Mouse (Mus musculus) limb, embryonic 12.5 days (tissue): ENCODE measurements around the gene Gpd1. TPM values are rescaled to one million over a fixed set of nuclear protein-coding genes. Genes with fewer than 3 reads are reported as not detected.
A peak's percentile ranks its signal among the peaks of the same experiment; 100 is the strongest.

Experiments
- ATAC-seq: fragments of 200-750 bp; cut with Nextera tagmentation; 2 replicates; pipeline ENCODE4 v1.8.0; 2017; ENCODE audit warnings: low read depth, moderate TSS enrichment; ENCODE audit not compliant: insufficient number of reproducible peaks, insufficient read depth, low FRiP score, low TSS enrichment
- H3K27ac ChIP-seq: fragments of 300-500 bp; sonication (generic); 2 replicates; pipeline ENCODE4 v1.5.1; 2016; ENCODE audit warnings: mild to moderate bottlenecking, moderate library complexity
- H3K27me3 ChIP-seq: fragments of 300-500 bp; sonication (generic); 2 replicates; pipeline ENCODE4 v1.6.1; 2016; ENCODE audit warnings: mild to moderate bottlenecking, moderate library complexity
- H3K36me3 ChIP-seq: fragments of 300-500 bp; sonication (generic); 2 replicates; pipeline ENCODE4 v1.6.1; 2016; ENCODE audit warnings: mild to moderate bottlenecking, moderate library complexity
- H3K4me1 ChIP-seq: fragments of 300-500 bp; sonication (generic); replicated peaks from 2 replicates; pipeline ENCODE4 v1.6.1; 2016
- H3K4me2 ChIP-seq: fragments of 300-500 bp; sonication (generic); 2 replicates; pipeline ENCODE4 v1.6.1; 2016; ENCODE audit warnings: mild to moderate bottlenecking, moderate library complexity
- H3K4me3 ChIP-seq: fragments of 300-500 bp; sonication (generic); replicated peaks from 2 replicates; pipeline ENCODE4 v1.5.1; 2016; ENCODE audit warnings: mild to moderate bottlenecking
- H3K9ac ChIP-seq: fragments of 300-500 bp; sonication (generic); replicated peaks from 2 replicates; pipeline ENCODE4 v1.6.1; 2016; ENCODE audit warnings: mild to moderate bottlenecking, moderate library complexity
- H3K9me3 ChIP-seq: fragments of 300-500 bp; sonication (generic); 2 replicates; pipeline ENCODE4 v1.6.1; 2016; ENCODE audit warnings: mild to moderate bottlenecking, moderate library complexity
- WGBS: fragments of 180-500 bp; shearing (Covaris S2); methylation state at CpG from one replicate; pipeline ENCODE4 v1.1.7; 2016; 5-methylcytosine and 5-hydroxymethylcytosine counted together
- polyA plus RNA-seq: library from polyadenylated mRNA; unstranded; fragments of >200 nt; fragmentation: Nextera tagmentation; extraction: Ambion mirVana; gene quantifications from 2 replicates; pipeline ENCODE4 v1.2.1, GENCODE M21; 2016

The Gpd1 gene
- 0.51 and 0.58 TPM in 2 replicates for polyA plus RNA-seq

GRCm38 (mm10) chr15:99717386-99718334 lies at the start of gene Gpd1:
Gpd1 (plus strand) TSS chr15:99717515.
- Histone ChIP-seq H3K4me3 (no peak within 1 kb of the TSS), H3K4me2 (no peak within 1 kb of the TSS), H3K36me3 (peaks cover 68% of the 10 kb centered on the region), H3K9ac (no peak within 1 kb of the TSS), H3K27me3 (no peaks in the 10 kb centered on the region), H3K27ac (0 out of 2 replicates have a peak within 1 kb of the TSS, but pooled peaks have one; percentile 23), H3K4me1 (peaks cover 7% of the 10 kb centered on the region), H3K9me3 (no peaks in the 10 kb centered on the region)
- WGBS = 66% methylated on average over 26 of the region's 26 CpGs
- no peak for ATAC-seq

GRCm38 (mm10) chr15:99667544-99667943 lies 49.8 kb upstream of the Gpd1 start:
- Histone ChIP-seq H3K9ac (no peak overlapping the region), H3K27me3 (peaks cover 82% of the 10 kb centered on the region), H3K4me1 (peaks cover 35% of the 10 kb centered on the region), H3K36me3 (no peaks in the 10 kb centered on the region), H3K27ac (no peak overlapping the region), H3K9me3 (no peaks in the 10 kb centered on the region), H3K4me3 (no peak overlapping the region), H3K4me2 (no peak overlapping the region)
- 95% methylated on average over 2 of the region's 2 CpGs for WGBS
- no peak for ATAC-seq

GRCm38 (mm10) chr15:99668881-99669280 lies 48.4 kb upstream of the Gpd1 start:
- Histone ChIP-seq H3K36me3 (no peaks in the 10 kb centered on the region), H3K4me2 (0 out of 2 replicates have a peak overlapping the region, but pooled peaks have one; percentile 8), H3K4me3 (no peak overlapping the region), H3K9ac (no peak overlapping the region), H3K27ac (no peak overlapping the region), H3K9me3 (no peaks in the 10 kb centered on the region), H3K27me3 (peaks cover 89% of the 10 kb centered on the region), H3K4me1 (peaks cover 29% of the 10 kb centered on the region)
- no peak for ATAC-seq
- 2% methylated on average over 12 of the region's 12 CpGs for WGBS

- peaks cover 85% of the 10 kb centered on the region for H3K27me3 ChIP-seq
- no peak for ATAC-seq
- no peaks in the 10 kb centered on the region for H3K36me3 ChIP-seq
- H3K4me2 ChIP-seq = no peak overlapping the region
- H3K4me3 ChIP-seq = no peak overlapping the region
- 5% methylated on average over 1 of the region's 1 CpGs for WGBS
- peaks cover 24% of the 10 kb centered on the region for H3K4me1 ChIP-seq
- no peak overlapping the region for H3K27ac ChIP-seq
- no peaks in the 10 kb centered on the region for H3K9me3 ChIP-seq
- H3K9ac ChIP-seq = no peak overlapping the region
Observed at GRCm38 (mm10) chr15:99669392-99669791, 47.9 kb upstream of the Gpd1 start.

- H3K4me3 ChIP-seq = peak within 1 kb of the TSS; percentile 62
- H3K27me3 ChIP-seq = peaks cover 83% of the 10 kb centered on the region
- H3K27ac ChIP-seq = no peak within 1 kb of the TSS
- ATAC-seq = peak; percentile 38; the same call in 1 of the 2 replicates
- H3K4me1 ChIP-seq = peaks cover 15% of the 10 kb centered on the region
- H3K36me3 ChIP-seq = no peaks in the 10 kb centered on the region
- H3K4me2 ChIP-seq = peak within 1 kb of the TSS; percentile 99
- 1% methylated on average over 59 of the region's 74 CpGs for WGBS
- H3K9me3 ChIP-seq = no peaks in the 10 kb centered on the region
- peak within 1 kb of the TSS; percentile 59 for H3K9ac ChIP-seq
Observed at GRCm38 (mm10) chr15:99670154-99670821, 47.0 kb upstream of the Gpd1 start, which contains the start of gene Asic1. Asic1 (plus strand) TSS chr15:99670368.

- Histone ChIP-seq H3K36me3 (no peaks in the 10 kb centered on the region), H3K27ac (no peak overlapping the region), H3K9ac (peak overlapping the region; percentile 59), H3K4me3 (peak overlapping the region; percentile 62), H3K27me3 (peaks cover 82% of the 10 kb centered on the region), H3K9me3 (no peaks in the 10 kb centered on the region), H3K4me1 (peaks cover 14% of the 10 kb centered on the region), H3K4me2 (peak overlapping the region; percentile 99)
- WGBS = 7% methylated on average over 16 of the region's 17 CpGs
- no peak for ATAC-seq
Observed at GRCm38 (mm10) chr15:99670964-99671670, 46.2 kb upstream of the Gpd1 start.

GRCm38 (mm10) chr15:99671783-99672182 lies 45.5 kb upstream of the Gpd1 start:
- Histone ChIP-seq H3K27me3 (peaks cover 75% of the 10 kb centered on the region), H3K27ac (no peak overlapping the region)
- WGBS = 70% methylated on average over 14 of the region's 14 CpGs

GRCm38 (mm10) chr15:99674866-99675265 lies 42.4 kb upstream of the Gpd1 start:
- H3K4me3 ChIP-seq = no peak overlapping the region
- no peaks in the 10 kb centered on the region for H3K9me3 ChIP-seq
- H3K9ac ChIP-seq = no peak overlapping the region
- peaks cover 24% of the 10 kb centered on the region for H3K4me1 ChIP-seq
- H3K4me2 ChIP-seq = no peak overlapping the region
- ATAC-seq = no peak
- no peak overlapping the region for H3K27ac ChIP-seq
- H3K27me3 ChIP-seq = peaks cover 56% of the 10 kb centered on the region
- WGBS = 73% methylated on average over 3 of the region's 3 CpGs
- no peaks in the 10 kb centered on the region for H3K36me3 ChIP-seq

More at GRCm38 (mm10) chr15:99671783-99672182, 45.5 kb upstream of the Gpd1 start:
- Histone ChIP-seq H3K9me3 (no peaks in the 10 kb centered on the region), H3K4me1 (peaks cover 14% of the 10 kb centered on the region), H3K9ac (no peak overlapping the region), H3K36me3 (no peaks in the 10 kb centered on the region), H3K4me3 (no peak overlapping the region), H3K4me2 (no peak overlapping the region)
- no peak for ATAC-seq

- H3K36me3 ChIP-seq = no peaks in the 10 kb centered on the region
- peaks cover 13% of the 10 kb centered on the region for H3K4me1 ChIP-seq
- no peak for ATAC-seq
- H3K9ac ChIP-seq = no peak overlapping the region
- H3K4me2 ChIP-seq = no peak overlapping the region
- no peak overlapping the region for H3K27ac ChIP-seq
- H3K9me3 ChIP-seq = no peaks in the 10 kb centered on the region
- H3K4me3 ChIP-seq = no peak overlapping the region
- peaks cover 34% of the 10 kb centered on the region for H3K27me3 ChIP-seq
- WGBS = 46% methylated on average over 8 of the region's 8 CpGs
Observed at GRCm38 (mm10) chr15:99677089-99677488, 40.2 kb upstream of the Gpd1 start.

- peaks cover 13% of the 10 kb centered on the region for H3K4me1 ChIP-seq
- H3K4me3 ChIP-seq = no peak overlapping the region
- H3K27ac ChIP-seq = no peak overlapping the region
- H3K9me3 ChIP-seq = no peaks in the 10 kb centered on the region
- ATAC-seq = no peak
- no peak overlapping the region for H3K4me2 ChIP-seq
- H3K36me3 ChIP-seq = no peaks in the 10 kb centered on the region
- no peak overlapping the region for H3K9ac ChIP-seq
- 15% methylated on average over 13 of the region's 13 CpGs for WGBS
- H3K27me3 ChIP-seq = peaks cover 24% of the 10 kb centered on the region
Observed at GRCm38 (mm10) chr15:99678063-99678800, 39.1 kb upstream of the Gpd1 start.
